Mouse (Mus musculus): Measurements from ENCODE around the gene Mapk10.

The Mapk10 gene

GRCm38 (mm10) chr5:103164022-103164421 lies 47.1 kb downstream of the Mapk10 start:
- DNase-seq (ENCODE audit: low read depth, low spot score): no peak

- no peak for DNase-seq (ENCODE audit: low read depth, low spot score)
Observed at GRCm38 (mm10) chr5:103161574-103161973, 49.6 kb downstream of the Mapk10 start.

GRCm38 (mm10) chr5:103161196-103161540 lies 50.0 kb downstream of the Mapk10 start:
- no peak for DNase-seq (ENCODE audit: low read depth, low spot score)

- no peak for DNase-seq (ENCODE audit: low read depth, low spot score)
Observed at GRCm38 (mm10) chr5:103160314-103161195, 50.6 kb downstream of the Mapk10 start.

GRCm38 (mm10) chr5:103140935-103141334 lies 70.2 kb downstream of the Mapk10 start:
- DNase-seq (ENCODE audit: low read depth, low spot score): no peak

- no peak for DNase-seq (ENCODE audit: low read depth, low spot score)
Observed at GRCm38 (mm10) chr5:103134839-103135238, 76.3 kb downstream of the Mapk10 start.

- no peak for DNase-seq (ENCODE audit: low read depth, low spot score)
Observed at GRCm38 (mm10) chr5:103133626-103134025, 77.5 kb downstream of the Mapk10 start.

GRCm38 (mm10) chr5:103132814-103133213 lies 78.3 kb downstream of the Mapk10 start:
- no peak for DNase-seq (ENCODE audit: low read depth, low spot score)

- DNase-seq (ENCODE audit: low read depth, low spot score): no peak
Observed at GRCm38 (mm10) chr5:103119618-103120017, 91.5 kb downstream of the Mapk10 start.

GRCm38 (mm10) chr5:103115571-103115970 lies 95.6 kb downstream of the Mapk10 start:
- no peak for DNase-seq (ENCODE audit: low read depth, low spot score)

- no peak for DNase-seq (ENCODE audit: low read depth, low spot score)
Observed at GRCm38 (mm10) chr5:103112471-103112870, 98.7 kb downstream of the Mapk10 start.

- no peak for DNase-seq (ENCODE audit: low read depth, low spot score)
Observed at GRCm38 (mm10) chr5:103109409-103109808, 101.7 kb downstream of the Mapk10 start.

GRCm38 (mm10) chr5:103105441-103106414 lies 105.4 kb downstream of the Mapk10 start:
- DNase-seq (ENCODE audit: low read depth, low spot score): no peak

- DNase-seq (ENCODE audit: low read depth, low spot score): no peak
Observed at GRCm38 (mm10) chr5:103104082-103104481, 107.1 kb downstream of the Mapk10 start.

- DNase-seq (ENCODE audit: low read depth, low spot score): no peak
Observed at GRCm38 (mm10) chr5:103102876-103103393, 108.2 kb downstream of the Mapk10 start.

- DNase-seq (ENCODE audit: low read depth, low spot score): no peak
Observed at GRCm38 (mm10) chr5:103102176-103102575, 109.0 kb downstream of the Mapk10 start.

- DNase-seq (ENCODE audit: low read depth, low spot score): no peak
Observed at GRCm38 (mm10) chr5:103094166-103094565, 117.0 kb downstream of the Mapk10 start.

- DNase-seq (ENCODE audit: low read depth, low spot score): no peak
Observed at GRCm38 (mm10) chr5:103085844-103086243, 125.3 kb downstream of the Mapk10 start.

GRCm38 (mm10) chr5:103075451-103075850 lies 135.7 kb downstream of the Mapk10 start:
- no peak for DNase-seq (ENCODE audit: low read depth, low spot score)

- no peak for DNase-seq (ENCODE audit: low read depth, low spot score)
Observed at GRCm38 (mm10) chr5:103072200-103072825, 138.8 kb downstream of the Mapk10 start.

- no peak for DNase-seq (ENCODE audit: low read depth, low spot score)
Observed at GRCm38 (mm10) chr5:103071006-103071612, 140.0 kb downstream of the Mapk10 start.

Measured in retina, adult 2 months (tissue).